Mouse (Mus musculus) hindbrain, embryonic 12.5 days (tissue): ENCODE measurements around the gene Cryl1. TPM values are rescaled to one million over a fixed set of nuclear protein-coding genes. Genes with fewer than 3 reads are reported as not detected.

Experiments used
- ATAC-seq: fragments of 200-750 bp; cut with Nextera tagmentation; 2 replicates; pipeline ENCODE4 v1.8.0; 2017; ENCODE audit warnings: moderate TSS enrichment; ENCODE audit not compliant: low FRiP score
- H3K27ac ChIP-seq: fragments of 300-500 bp; sonication (generic); 2 replicates; pipeline ENCODE4 v1.5.1; 2016; ENCODE audit warnings: mild to moderate bottlenecking
- H3K27me3 ChIP-seq: fragments of 300-500 bp; sonication (generic); 2 replicates; pipeline ENCODE4 v1.6.1; 2016; ENCODE audit warnings: mild to moderate bottlenecking
- H3K36me3 ChIP-seq: fragments of 300-500 bp; sonication (generic); 2 replicates; pipeline ENCODE4 v1.6.1; 2016; ENCODE audit warnings: mild to moderate bottlenecking
- H3K4me1 ChIP-seq: fragments of 300-500 bp; sonication (generic); 2 replicates; pipeline ENCODE4 v1.6.1; 2016
- H3K4me2 ChIP-seq: fragments of 300-500 bp; sonication (generic); replicated peaks from 2 replicates; pipeline ENCODE4 v1.6.1; 2016; ENCODE audit warnings: mild to moderate bottlenecking
- H3K4me3 ChIP-seq: fragments of 300-500 bp; sonication (generic); 2 replicates; pipeline ENCODE4 v1.5.1; 2016; ENCODE audit warnings: mild to moderate bottlenecking
- H3K9ac ChIP-seq: fragments of 300-500 bp; sonication (generic); 2 replicates; pipeline ENCODE4 v1.6.1; 2016; ENCODE audit warnings: mild to moderate bottlenecking, moderate library complexity
- H3K9me3 ChIP-seq: fragments of 300-500 bp; sonication (generic); replicated peaks from 2 replicates; pipeline ENCODE4 v1.6.1; 2016; ENCODE audit warnings: mild to moderate bottlenecking
- WGBS: fragments of 180-500 bp; shearing (Covaris S2); methylation state at CpG from one replicate; pipeline ENCODE4 v1.1.7; 2016; 5-methylcytosine and 5-hydroxymethylcytosine counted together
- polyA plus RNA-seq: library from polyadenylated mRNA; unstranded; fragments of >200 nt; fragmentation: Nextera tagmentation; extraction: Ambion mirVana; gene quantifications from 2 replicates; pipeline ENCODE4 v1.2.1, GENCODE M21; 2016

Gene Cryl1
- polyA plus RNA-seq, 1 experiment from 2014 or later = 10.4 TPM

DNA sequence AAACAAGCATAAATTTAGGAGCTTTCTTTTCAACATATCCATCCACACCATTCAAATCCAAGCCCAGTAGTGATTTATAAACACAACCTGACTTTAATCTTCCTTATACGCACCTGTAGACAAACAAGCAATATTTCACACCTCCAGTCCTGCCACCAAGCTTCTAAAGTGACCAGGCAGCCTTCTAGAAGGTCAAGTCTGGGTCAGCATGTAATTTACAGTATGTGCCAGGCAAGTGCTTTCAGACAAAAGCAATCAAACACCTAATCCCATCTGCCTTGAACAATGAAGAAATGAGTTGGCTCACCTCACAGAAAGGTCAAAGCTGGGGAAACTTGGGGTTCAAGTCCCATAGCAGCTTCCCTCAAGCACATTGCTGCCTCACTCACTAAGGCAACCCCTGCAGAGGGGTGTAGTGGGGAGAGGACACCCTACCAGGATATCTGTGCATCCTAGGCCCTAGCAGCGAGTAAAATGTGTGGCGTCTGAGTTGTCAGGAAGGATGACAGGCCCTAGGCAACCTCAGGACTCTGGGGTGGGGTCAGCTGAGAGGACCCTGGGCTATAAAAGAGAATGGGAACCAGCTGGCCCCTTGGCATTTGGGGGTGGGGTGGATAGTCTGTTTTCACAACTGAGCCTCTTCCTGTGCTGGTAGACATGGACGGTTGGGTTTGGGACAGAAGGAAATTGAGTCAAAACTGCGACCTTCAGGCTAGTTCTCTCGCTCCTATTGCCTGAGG is 55.8 kb downstream of the Cryl1 start:
- no peaks in the 10 kb centered on the region for H3K27me3 ChIP-seq
- H3K4me2 ChIP-seq = no peak overlapping the region
- no peaks in the 10 kb centered on the region for H3K9me3 ChIP-seq
- no peak for ATAC-seq
- no peak overlapping the region for H3K9ac ChIP-seq
- peaks cover 16% of the 10 kb centered on the region for H3K4me1 ChIP-seq
- WGBS = 78% methylated on average over 6 of the region's 6 CpGs
- H3K36me3 ChIP-seq = no peaks in the 10 kb centered on the region
- no peak overlapping the region for H3K4me3 ChIP-seq
- H3K27ac ChIP-seq = no peak overlapping the region

DNA sequence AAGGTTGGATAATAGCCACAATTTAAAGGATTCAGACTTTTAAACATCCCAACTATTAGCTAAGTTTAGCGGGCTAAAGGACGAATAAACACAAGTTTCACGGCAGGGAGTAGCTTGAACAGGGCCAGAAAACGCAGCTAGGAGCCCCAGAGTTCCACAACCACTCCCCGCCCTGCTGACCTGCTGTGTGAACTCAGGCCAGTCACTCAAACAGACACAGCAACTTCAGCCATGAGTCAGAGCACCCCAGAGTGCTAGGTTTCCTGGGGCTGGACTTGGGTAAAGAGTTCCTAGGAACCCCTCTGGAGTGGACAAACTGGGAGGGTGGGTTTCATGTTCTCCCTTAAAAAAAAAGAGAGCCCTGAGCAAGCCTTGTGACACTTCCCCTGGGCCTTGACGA is 59.7 kb downstream of the Cryl1 start:
- H3K27me3 ChIP-seq = no peaks in the 10 kb centered on the region
- no peak overlapping the region for H3K27ac ChIP-seq
- H3K4me2 ChIP-seq = no peak overlapping the region
- no peaks in the 10 kb centered on the region for H3K36me3 ChIP-seq
- no peak overlapping the region for H3K9ac ChIP-seq
- WGBS = 34% methylated on average over 6 of the region's 6 CpGs
- no peak for ATAC-seq
- H3K9me3 ChIP-seq = no peaks in the 10 kb centered on the region
- no peak overlapping the region for H3K4me3 ChIP-seq
- H3K4me1 ChIP-seq = peaks cover 14% of the 10 kb centered on the region

DNA sequence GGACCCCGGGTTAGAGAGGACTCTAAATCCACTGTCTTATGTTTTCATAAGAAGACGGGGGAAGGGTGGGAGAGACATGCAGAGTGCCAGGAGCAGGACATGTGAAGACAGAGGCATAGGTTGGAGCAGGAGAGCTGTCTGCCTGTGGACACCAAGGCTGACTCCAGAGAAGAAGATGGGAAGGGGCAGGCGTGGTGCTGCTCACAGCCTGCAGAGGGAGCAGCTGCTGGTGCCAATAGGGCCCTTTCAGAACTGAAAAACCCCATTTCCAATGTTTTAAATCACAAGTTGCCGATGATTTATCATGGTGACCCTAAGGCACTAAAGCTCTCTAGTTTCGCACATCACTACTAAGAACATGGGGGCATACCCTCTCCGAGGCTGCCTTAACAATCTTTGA is 63.5 kb downstream of the Cryl1 start:
- Histone ChIP-seq H3K4me1 (no peaks in the 10 kb centered on the region), H3K36me3 (no peaks in the 10 kb centered on the region), H3K27ac (no peak overlapping the region), H3K9ac (no peak overlapping the region), H3K27me3 (no peaks in the 10 kb centered on the region), H3K4me3 (no peak overlapping the region), H3K9me3 (no peaks in the 10 kb centered on the region), H3K4me2 (no peak overlapping the region)
- no peak for ATAC-seq
- 81% methylated on average over 6 of the region's 6 CpGs for WGBS

DNA sequence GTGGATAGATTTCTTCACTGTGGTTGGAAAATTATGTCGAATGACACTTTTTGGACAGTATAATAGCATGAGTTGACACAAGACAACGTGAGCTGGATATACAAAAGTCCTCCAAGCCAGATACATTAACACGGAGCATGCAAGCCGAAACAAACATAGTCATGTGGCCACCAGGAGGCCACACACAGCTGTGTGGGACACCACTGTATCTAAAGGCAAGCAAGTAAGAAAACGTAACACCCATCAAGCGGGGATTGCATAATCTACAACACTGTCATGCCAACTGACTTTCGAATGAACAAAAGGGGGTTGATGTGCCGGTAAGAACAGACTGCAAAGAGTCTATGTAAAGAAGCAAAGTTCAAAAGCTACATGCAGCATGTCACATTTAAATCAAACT is 65.8 kb downstream of the Cryl1 start:
- Histone ChIP-seq H3K27me3 (no peaks in the 10 kb centered on the region), H3K4me3 (no peak overlapping the region), H3K9me3 (no peaks in the 10 kb centered on the region), H3K36me3 (no peaks in the 10 kb centered on the region), H3K27ac (no peak overlapping the region), H3K4me1 (no peaks in the 10 kb centered on the region), H3K9ac (no peak overlapping the region), H3K4me2 (no peak overlapping the region)
- 85% methylated on average over 8 of the region's 8 CpGs for WGBS
- ATAC-seq = no peak

DNA sequence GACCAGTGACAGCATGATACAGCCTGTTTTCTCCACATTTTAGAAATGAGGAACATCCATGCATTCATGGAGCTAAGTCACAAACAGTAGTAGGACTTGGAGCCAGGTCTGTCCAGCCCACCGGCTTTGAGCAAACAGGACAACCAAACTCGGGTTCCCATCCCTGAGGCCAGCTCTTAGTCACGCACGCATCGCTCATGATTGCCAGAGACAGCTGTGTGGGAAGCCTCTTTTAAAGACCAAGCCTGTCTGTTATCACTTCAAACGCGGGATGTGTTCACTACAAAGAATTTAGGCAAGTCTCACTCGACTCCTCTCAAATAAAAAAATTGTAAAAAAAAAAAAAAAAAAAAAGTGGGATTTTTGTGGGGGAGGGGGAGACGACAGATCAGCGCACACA is 67.2 kb downstream of the Cryl1 start:
- Histone ChIP-seq H3K9ac (no peak overlapping the region), H3K36me3 (no peaks in the 10 kb centered on the region), H3K4me3 (no peak overlapping the region), H3K27me3 (no peaks in the 10 kb centered on the region), H3K4me1 (no peaks in the 10 kb centered on the region), H3K4me2 (no peak overlapping the region), H3K27ac (no peak overlapping the region), H3K9me3 (no peaks in the 10 kb centered on the region)
- 84% methylated on average over 10 of the region's 10 CpGs for WGBS
- ATAC-seq = no peak

DNA sequence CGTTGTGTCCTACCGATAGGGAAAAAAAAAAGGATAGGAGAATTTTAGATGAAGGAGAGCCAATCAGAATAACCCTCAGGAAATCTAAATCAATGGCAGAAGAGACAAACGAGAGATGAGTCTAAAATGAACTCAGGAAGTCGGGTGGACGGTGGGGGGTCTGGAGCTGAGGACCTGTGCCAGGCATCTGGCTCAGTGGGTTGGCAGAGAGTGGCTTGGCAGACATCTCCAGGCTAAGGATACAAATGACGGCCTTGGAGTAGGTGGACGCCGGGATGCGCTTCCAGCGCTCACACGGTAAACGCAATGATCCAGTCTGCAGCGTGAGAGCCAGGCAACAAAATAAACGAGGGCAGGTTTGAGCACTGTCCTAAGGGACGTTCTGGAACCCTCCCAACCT is 68.7 kb downstream of the Cryl1 start:
- Histone ChIP-seq H3K4me2 (no peak overlapping the region), H3K36me3 (no peaks in the 10 kb centered on the region), H3K4me3 (no peak overlapping the region), H3K9me3 (no peaks in the 10 kb centered on the region), H3K4me1 (no peaks in the 10 kb centered on the region), H3K27ac (no peak overlapping the region), H3K27me3 (no peaks in the 10 kb centered on the region), H3K9ac (no peak overlapping the region)
- no peak for ATAC-seq
- 92% methylated on average over 15 of the region's 15 CpGs for WGBS

DNA sequence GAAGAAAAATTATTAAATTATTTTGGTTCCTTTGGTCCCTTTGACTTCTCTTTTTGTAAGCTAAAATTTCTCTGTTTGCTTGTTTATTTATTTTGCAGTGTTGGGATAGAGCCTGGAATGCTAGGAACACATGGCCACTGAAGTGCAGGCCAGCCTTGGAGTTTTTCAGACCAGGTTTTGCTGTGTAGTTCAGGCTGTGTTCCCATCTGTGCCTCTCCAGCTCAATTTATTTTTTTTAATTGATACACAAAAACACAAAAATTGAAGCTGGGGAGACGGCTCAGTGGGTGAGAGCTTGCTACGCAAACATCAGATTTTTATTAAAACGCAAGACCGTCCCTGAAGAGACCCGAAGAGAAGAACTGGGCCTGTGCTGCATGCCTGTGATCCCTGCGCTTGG is 71.6 kb downstream of the Cryl1 start:
- H3K9ac ChIP-seq = no peak overlapping the region
- no peak for ATAC-seq

DNA sequence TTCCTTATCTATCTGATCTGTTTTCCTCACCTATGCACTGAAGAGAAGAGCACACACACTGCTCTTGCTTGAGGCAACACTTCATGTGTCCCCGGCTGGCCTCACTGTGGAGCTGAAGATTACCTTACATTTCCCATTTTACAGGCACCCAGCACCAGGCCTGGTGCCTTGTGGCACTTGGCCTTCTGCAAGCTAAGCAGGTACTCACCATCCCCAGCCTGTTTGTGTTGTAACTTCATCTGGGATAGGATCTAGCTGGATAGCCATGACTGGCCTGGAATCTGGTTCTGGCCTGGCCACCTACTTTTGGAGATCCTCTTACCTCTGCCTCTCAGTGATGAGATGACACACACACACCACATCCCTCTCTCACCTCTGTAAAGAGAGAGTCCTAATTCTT is 79.5 kb downstream of the Cryl1 start:
- H3K4me2 ChIP-seq = no peak overlapping the region
- H3K27ac ChIP-seq = no peak overlapping the region
- WGBS = 68% methylated on average over 1 of the region's 1 CpGs
- no peak overlapping the region for H3K9ac ChIP-seq
- no peaks in the 10 kb centered on the region for H3K4me1 ChIP-seq
- H3K36me3 ChIP-seq = no peaks in the 10 kb centered on the region
- H3K9me3 ChIP-seq = no peaks in the 10 kb centered on the region
- H3K27me3 ChIP-seq = no peaks in the 10 kb centered on the region
- H3K4me3 ChIP-seq = no peak overlapping the region
- ATAC-seq = no peak

More for the DNA sequence above, 71.6 kb downstream of the Cryl1 start:
- Histone ChIP-seq H3K27me3 (no peaks in the 10 kb centered on the region), H3K4me3 (no peak overlapping the region), H3K4me2 (no peak overlapping the region), H3K27ac (no peak overlapping the region), H3K36me3 (no peaks in the 10 kb centered on the region), H3K9me3 (no peaks in the 10 kb centered on the region), H3K4me1 (no peaks in the 10 kb centered on the region)
- 81% methylated on average over 6 of the region's 6 CpGs for WGBS

DNA sequence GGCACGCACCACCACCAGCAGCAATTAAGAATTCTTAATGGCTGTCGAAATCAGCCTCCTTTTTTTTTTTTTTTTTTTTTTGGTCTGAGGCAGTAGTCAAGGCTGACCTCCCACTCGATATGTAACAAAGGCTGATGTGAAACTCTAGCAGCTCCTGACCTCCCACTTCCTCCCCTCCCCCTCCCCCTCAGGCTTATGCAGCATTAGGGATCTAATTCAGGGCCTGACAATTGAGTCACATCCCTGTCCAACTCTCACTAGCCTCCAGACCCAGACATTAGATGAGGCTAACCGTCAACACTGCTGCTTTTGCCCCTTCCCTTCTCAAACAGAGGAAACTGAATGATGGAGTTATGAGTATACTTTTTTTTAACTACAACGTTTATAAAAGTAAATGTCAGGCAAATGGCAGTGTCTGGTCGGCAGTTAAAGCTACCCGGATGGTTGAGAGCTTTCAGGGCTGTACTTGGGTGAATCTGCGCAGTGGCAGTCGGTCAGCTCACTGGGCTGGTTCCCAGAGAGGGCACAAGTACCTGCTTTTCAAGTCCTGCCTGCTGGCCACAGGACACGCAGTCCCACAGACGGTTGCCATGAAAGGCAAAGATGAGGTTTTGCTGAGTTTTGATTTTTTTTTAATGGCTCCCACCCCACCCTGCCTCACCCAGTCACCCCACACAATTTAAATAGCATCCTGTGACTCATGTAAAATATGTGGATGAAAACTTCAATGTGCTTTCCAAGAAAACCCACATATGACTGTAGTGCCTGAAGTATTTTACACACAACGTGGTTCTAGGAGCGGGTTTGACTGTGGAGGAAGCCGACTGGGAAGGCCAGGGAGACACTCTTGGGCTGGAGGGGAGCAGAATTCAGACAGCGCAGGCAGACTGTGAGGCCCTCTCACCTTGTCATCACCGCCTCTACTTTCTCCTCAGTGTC is 81.4 kb downstream of the Cryl1 start:
- H3K9ac ChIP-seq = no peak overlapping the region
- H3K9me3 ChIP-seq = no peaks in the 10 kb centered on the region
- no peaks in the 10 kb centered on the region for H3K4me1 ChIP-seq
- no peaks in the 10 kb centered on the region for H3K36me3 ChIP-seq
- WGBS = 58% methylated on average over 16 of the region's 16 CpGs
- no peak overlapping the region for H3K4me2 ChIP-seq
- H3K27me3 ChIP-seq = no peaks in the 10 kb centered on the region
- no peak overlapping the region for H3K4me3 ChIP-seq
- ATAC-seq = no peak
- no peak overlapping the region for H3K27ac ChIP-seq

DNA sequence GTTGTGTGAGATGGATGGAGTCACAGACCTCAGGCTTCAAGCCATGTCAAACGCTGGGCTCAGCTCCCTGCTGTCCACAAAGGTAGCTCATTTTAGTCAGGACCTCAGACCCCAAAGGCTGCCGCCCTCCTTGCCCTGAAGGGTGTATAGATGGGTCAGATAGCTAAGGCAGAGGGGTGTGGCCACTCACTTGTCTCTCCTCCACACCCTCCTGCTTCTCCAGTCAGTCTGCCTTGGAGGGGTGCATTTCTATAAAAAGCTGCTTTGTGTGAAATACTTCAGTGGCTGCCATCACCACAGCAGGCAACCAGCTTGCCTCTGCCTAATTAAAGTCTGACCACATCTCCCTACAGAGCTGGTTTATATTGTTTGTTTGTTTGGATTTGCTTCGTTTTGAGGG is 82.4 kb downstream of the Cryl1 start:
- H3K9me3 ChIP-seq = no peaks in the 10 kb centered on the region
- no peak; the same call in 1 of the 2 replicates for ATAC-seq
- no peak overlapping the region for H3K9ac ChIP-seq
- peak overlapping the region; percentile 66; the same call in 1 of the 2 replicates for H3K27ac ChIP-seq
- H3K27me3 ChIP-seq = no peaks in the 10 kb centered on the region
- no peaks in the 10 kb centered on the region for H3K36me3 ChIP-seq
- no peak overlapping the region for H3K4me3 ChIP-seq
- H3K4me1 ChIP-seq = no peaks in the 10 kb centered on the region
- H3K4me2 ChIP-seq = no peak overlapping the region
- 20% methylated on average over 3 of the region's 3 CpGs for WGBS

DNA sequence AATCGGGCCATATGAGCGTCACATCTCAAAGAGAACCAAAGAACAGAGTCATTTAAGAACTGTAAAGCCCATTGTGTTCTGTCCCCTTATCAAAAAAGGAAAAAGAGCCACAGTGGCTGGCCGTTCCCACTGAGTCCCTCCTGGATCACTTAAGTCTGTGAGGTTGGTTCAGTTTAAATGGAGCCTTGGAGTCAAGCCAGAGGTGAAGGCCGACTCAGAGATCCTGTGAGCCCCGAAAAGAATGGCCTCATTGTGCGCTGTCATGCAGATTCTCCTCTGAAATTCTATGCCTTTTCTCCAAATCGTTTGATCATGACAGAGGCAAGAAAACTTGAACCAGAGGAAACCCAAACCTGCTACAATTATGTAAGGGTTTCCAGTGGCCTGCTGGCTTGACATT is 82.8 kb downstream of the Cryl1 start:
- Histone ChIP-seq H3K9me3 (no peaks in the 10 kb centered on the region), H3K27ac (peak overlapping the region; percentile 66; the same call in 1 of the 2 replicates), H3K4me3 (no peak overlapping the region), H3K36me3 (no peaks in the 10 kb centered on the region), H3K4me2 (no peak overlapping the region), H3K4me1 (no peaks in the 10 kb centered on the region), H3K9ac (no peak overlapping the region), H3K27me3 (no peaks in the 10 kb centered on the region)
- ATAC-seq = no peak
- 52% methylated on average over 7 of the region's 7 CpGs for WGBS

DNA sequence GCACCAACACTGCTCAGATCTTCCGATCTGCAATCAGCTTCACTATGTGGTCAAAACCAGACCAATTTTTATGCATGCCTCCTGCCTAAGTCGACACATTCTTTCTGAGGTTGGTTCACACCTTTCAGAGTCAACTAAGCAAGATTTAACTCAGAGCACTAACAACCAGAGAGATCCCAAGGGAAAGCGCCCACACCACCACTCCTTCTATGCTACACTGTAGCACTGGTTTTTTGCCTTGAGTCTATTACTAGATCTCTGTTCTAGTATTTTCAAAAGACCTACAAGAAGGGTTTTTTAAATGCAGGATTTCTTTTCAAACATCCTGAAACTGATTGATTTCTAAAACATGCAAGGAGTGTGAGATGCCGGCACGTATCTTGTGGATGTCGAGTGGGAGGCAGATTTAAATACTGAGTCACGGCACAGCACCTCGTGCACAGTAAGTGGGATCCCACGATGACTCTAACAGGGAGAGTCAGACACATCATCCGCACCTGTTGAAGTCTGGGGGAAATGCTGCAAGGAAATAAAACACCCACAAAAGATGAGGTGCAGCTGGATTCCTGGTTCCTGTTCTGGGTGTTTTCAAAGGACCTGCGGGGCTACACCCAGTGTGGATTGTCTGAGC is 96.6 kb downstream of the Cryl1 start:
- 85% methylated on average over 11 of the region's 11 CpGs for WGBS
- no peak overlapping the region for H3K4me2 ChIP-seq
- H3K9me3 ChIP-seq = no peaks in the 10 kb centered on the region
- H3K9ac ChIP-seq = no peak overlapping the region
- H3K36me3 ChIP-seq = no peaks in the 10 kb centered on the region
- no peak overlapping the region for H3K27ac ChIP-seq
- H3K27me3 ChIP-seq = no peaks in the 10 kb centered on the region
- ATAC-seq = no peak
- no peak overlapping the region for H3K4me3 ChIP-seq
- no peaks in the 10 kb centered on the region for H3K4me1 ChIP-seq
